Mouse (Mus musculus) CH12.LX (cell line): ENCODE measurements around the gene Tmco4. TPM values are rescaled to one million over a fixed set of nuclear protein-coding genes. Genes with fewer than 3 reads are reported as not detected.

Experiments
- DNase-seq: peaks from one replicate; pipeline ENCODE4 v3.0.0-alpha.2; 2013; ENCODE audit errors: extremely low read depth
- H3K27ac ChIP-seq: 2 replicates; pipeline ENCODE4 v1.5.1; 2012; ENCODE audit warnings: low read depth, mild to moderate bottlenecking, control low read depth, moderate library complexity; ENCODE audit not compliant: insufficient read depth
- H3K27me3 ChIP-seq: replicated peaks from 2 replicates; pipeline ENCODE3; 2012; ENCODE audit warnings: inconsistent platforms
- H3K36me3 ChIP-seq, 2 experiments: replicated peaks in 1 of 2; 2 replicates each; pipeline versions ENCODE3 to v1.6.1; 2012; ENCODE audit warnings: inconsistent platforms in 1 of 2, low read length in 1 of 2, mild to moderate bottlenecking in 1 of 2, mixed read lengths in 1 of 2, moderate library complexity in 1 of 2; ENCODE audit not compliant: control insufficient read depth in 1 of 2, insufficient read depth in 1 of 2
- H3K4me1 ChIP-seq, 2 experiments: 2 replicates each; pipeline ENCODE4 v1.6.1; 2012; ENCODE audit warnings: inconsistent platforms in 1 of 2, moderate library complexity in 1 of 2; ENCODE audit not compliant: insufficient read depth in 2 of 2, control insufficient read depth in 1 of 2
- H3K4me2 ChIP-seq: 2 replicates; pipeline ENCODE4 v1.6.1; 2012; ENCODE audit warnings: low read depth, mild to moderate bottlenecking, control low read depth; ENCODE audit not compliant: poor library complexity, insufficient read depth, severe bottlenecking
- H3K4me3 ChIP-seq, 3 experiments: fragments of 150-350 bp in 1 of 3; sonication (generic) in 1 of 3; replicated peaks in 1 of 3; 2 replicates each; pipeline versions ENCODE3 to v1.5.1; 2011 to 2012; ENCODE audit warnings: low read depth in 2 of 3, low read length in 2 of 3, mild to moderate bottlenecking in 2 of 3, moderate library complexity in 2 of 3, control low read depth in 1 of 3, improper control_type of control experiment in 1 of 3, inconsistent platforms in 1 of 3, mixed read lengths in 1 of 3; ENCODE audit not compliant: poor library complexity in 1 of 3
- H3K79me2 ChIP-seq: replicated peaks from 2 replicates; pipeline ENCODE4 v1.6.1; 2012; ENCODE audit warnings: mild to moderate bottlenecking, moderate library complexity; ENCODE audit not compliant: control insufficient read depth, poor library complexity, insufficient read depth, severe bottlenecking; ENCODE audit errors: extremely low read depth
- H3K9ac ChIP-seq: 2 replicates; pipeline ENCODE4 v1.6.1; 2012; ENCODE audit warnings: low read depth, mild to moderate bottlenecking, control low read depth, moderate library complexity; ENCODE audit not compliant: insufficient read depth
- H3K9me3 ChIP-seq: replicated peaks from 2 replicates; pipeline ENCODE3; 2012; ENCODE audit warnings: low read length, inconsistent platforms, mixed read lengths
- ELF1 ChIP-seq: IDR thresholded peaks from 2 replicates; pipeline ENCODE4 v1.6.1; 2014; ENCODE audit warnings: low read depth, mild to moderate bottlenecking, inconsistent platforms, low read length, improper control_type of control experiment
- ETS1 ChIP-seq: conservative IDR thresholded peaks from 2 replicates; pipeline ENCODE4 v1.6.1; 2012; ENCODE audit warnings: low read depth, mild to moderate bottlenecking, inconsistent platforms, low read length, improper control_type of control experiment, moderate library complexity
- IRF4 ChIP-seq: IDR thresholded peaks from 2 replicates; pipeline ENCODE4 v1.6.1; 2014; ENCODE audit warnings: low read depth, mild to moderate bottlenecking, inconsistent platforms, low read length, improper control_type of control experiment
- JUND ChIP-seq: conservative IDR thresholded peaks from 2 replicates; pipeline ENCODE4 v1.6.1; 2011; ENCODE audit warnings: low read depth, low read length, improper control_type of control experiment
- KAT2A ChIP-seq: IDR thresholded peaks from 2 replicates; pipeline ENCODE4 v1.6.1; 2012; ENCODE audit warnings: low read length, improper control_type of control experiment, inconsistent platforms; ENCODE audit not compliant: insufficient replicate concordance
- MAFK ChIP-seq: IDR thresholded peaks from 2 replicates; pipeline ENCODE4 v1.6.1; 2011; ENCODE audit warnings: low read length, improper control_type of control experiment; ENCODE audit not compliant: insufficient replicate concordance
- MAX ChIP-seq: IDR thresholded peaks from 2 replicates; pipeline ENCODE4 v1.6.1; 2011; ENCODE audit warnings: low read length, improper control_type of control experiment
- MAZ ChIP-seq: IDR thresholded peaks from 2 replicates; pipeline ENCODE4 v1.6.1; 2012; ENCODE audit warnings: low read depth, mild to moderate bottlenecking, inconsistent platforms, low read length, improper control_type of control experiment, moderate library complexity
- MEF2A ChIP-seq: IDR thresholded peaks from 2 replicates; pipeline ENCODE4 v1.6.1; 2014; ENCODE audit warnings: low read depth, mild to moderate bottlenecking, inconsistent platforms, low read length, improper control_type of control experiment, borderline replicate concordance
- NELFE ChIP-seq: IDR thresholded peaks from 2 replicates; pipeline ENCODE4 v1.6.1; 2011; ENCODE audit warnings: low read depth, low read length, improper control_type of control experiment
- PAX5 ChIP-seq: IDR thresholded peaks from 2 replicates; pipeline ENCODE4 v1.6.1; 2012; ENCODE audit warnings: low read length, inconsistent platforms, mixed read lengths
- POLR2A ChIP-seq: IDR thresholded peaks from 2 replicates; pipeline ENCODE4 v1.6.1; 2011; ENCODE audit warnings: low read depth, mild to moderate bottlenecking, improper control_type of control experiment, low read length
- SIN3A ChIP-seq: IDR thresholded peaks from 2 replicates; pipeline ENCODE4 v1.6.1; 2012; ENCODE audit warnings: low read length, improper control_type of control experiment, inconsistent platforms
- SMC3 ChIP-seq: IDR thresholded peaks from 2 replicates; pipeline ENCODE4 v1.6.1; 2011; ENCODE audit warnings: low read depth, low read length, improper control_type of control experiment
- TCF12 ChIP-seq: IDR thresholded peaks from 2 replicates; pipeline ENCODE4 v1.6.1; 2014; ENCODE audit warnings: low read depth, mild to moderate bottlenecking, inconsistent platforms, low read length, improper control_type of control experiment
- UBTF ChIP-seq: IDR thresholded peaks from 2 replicates; pipeline ENCODE4 v1.6.1; 2012; ENCODE audit warnings: low read depth, mild to moderate bottlenecking, inconsistent platforms, low read length, improper control_type of control experiment, moderate library complexity
- USF2 ChIP-seq: conservative IDR thresholded peaks from 2 replicates; pipeline ENCODE4 v1.6.1; 2011; ENCODE audit warnings: low read depth, low read length, improper control_type of control experiment
- ZMIZ1 ChIP-seq: IDR thresholded peaks from 2 replicates; pipeline ENCODE4 v1.6.1; 2012; ENCODE audit warnings: low read depth, mild to moderate bottlenecking, inconsistent platforms, low read length, improper control_type of control experiment
- ZNF384 ChIP-seq: IDR thresholded peaks from 2 replicates; pipeline ENCODE4 v1.6.1; 2012; ENCODE audit warnings: low read depth, low read length, improper control_type of control experiment, inconsistent platforms
- dilution Hi-C: fragments of 300-500 bp; cut with MboI; formaldehyde crosslinking; loops from 2 replicates; pipeline ENCODE4 v1.14.3; 2020; ENCODE audit warnings: low sequenced_read_pairs; ENCODE audit not compliant: extremely low pct_unique_long_range_greater_than_20kb, extremely low pct_ligation_motif_present
- in situ Hi-C: fragments of 300-500 bp; cut with MboI; formaldehyde crosslinking; loops from 3 replicates; pipeline ENCODE4 v1.14.3; 2019; ENCODE audit warnings: low sequenced_read_pairs, low pct_ligation_motif_present, low pct_unique_long_range_greater_than_20kb, mixed read lengths
- polyA plus RNA-seq: library from polyadenylated mRNA; unstranded; fragments of >175 nt; gene quantifications from 2 replicates; pipeline ENCODE4 v1.2.1, GENCODE M21; 2012; ENCODE audit warnings: low read depth; ENCODE audit not compliant: insufficient read length
- total RNA-seq, 2 experiments: library from RNA; depleted of rRNA; stranded (reverse); fragments of 300-350 nt in 1 of 2; fragments of >200 nt in 1 of 2; gene quantifications; 2 replicates each; pipeline ENCODE4 v1.2.3; 2012 to 2014

Gene Tmco4
- total and polyA plus RNA-seq, 3 experiments: 20.3 to 22.2 (median 21.7) TPM

GRCm38 (mm10) chr4:139052796-139053195 is 80.1 kb downstream of the Tmco4 start:
- Histone ChIP-seq H3K27me3 (no peaks in the 10 kb centered on the region), H3K9me3 (no peaks in the 10 kb centered on the region), H3K36me3 (peaks cover 3 to 67% of the 10 kb centered on the region in 2 experiments), H3K27ac (no peak overlapping the region), H3K4me2 (no peak overlapping the region), H3K4me3 (no peak overlapping the region), H3K79me2 (no peaks in the 10 kb centered on the region), H3K4me1 (no peaks in the 10 kb centered on the region), H3K9ac (no peak overlapping the region)
- dilution Hi-C loops (no loop called here), in situ Hi-C loops (no loop called here)
- no peak for DNase-seq
- TF ChIP-seq MAZ: no peak

GRCm38 (mm10) chr4:139053391-139053790 is 80.7 kb downstream of the Tmco4 start:
- in situ Hi-C loops: no loop called here
- peaks cover 8 to 68% of the 10 kb centered on the region in 2 experiments for H3K36me3 ChIP-seq
- H3K9ac ChIP-seq: no peak overlapping the region

GRCm38 (mm10) chr4:139054300-139054923 is 81.7 kb downstream of the Tmco4 start:
- H3K36me3 ChIP-seq: peaks cover 8 to 72% of the 10 kb centered on the region in 2 experiments
- no peak for TF ChIP-seq SIN3A
- TF ChIP-seq SMC3: no peak
- no peak for TF ChIP-seq POLR2A
- TF ChIP-seq KAT2A: no peak
- no peak for TF ChIP-seq USF2
- no peak for TF ChIP-seq NELFE
- TF ChIP-seq JUND: no peak
- TF ChIP-seq MAX: no peak
- TF ChIP-seq ZMIZ1: no peak
- no peak for TF ChIP-seq TCF12
- TF ChIP-seq ETS1: no peak
- TF ChIP-seq ZNF384: no peak
- TF ChIP-seq MAFK: no peak
- no peak for TF ChIP-seq ELF1
- no peak for TF ChIP-seq UBTF
- TF ChIP-seq MEF2A: no peak
- TF ChIP-seq IRF4: no peak
- TF ChIP-seq MAZ: no peak
- no peak for TF ChIP-seq PAX5

More at GRCm38 (mm10) chr4:139053391-139053790, 80.7 kb downstream of the Tmco4 start:
- no peak for DNase-seq
- Histone ChIP-seq H3K27ac (no peak overlapping the region), H3K27me3 (no peaks in the 10 kb centered on the region), H3K79me2 (no peaks in the 10 kb centered on the region), H3K4me1 (no peaks in the 10 kb centered on the region), H3K9me3 (no peaks in the 10 kb centered on the region), H3K4me2 (no peak overlapping the region), H3K4me3 (no peak overlapping the region)
- dilution Hi-C loops: no loop called here
- no peak for TF ChIP-seq USF2

More at GRCm38 (mm10) chr4:139054300-139054923, 81.7 kb downstream of the Tmco4 start:
- H3K4me1 ChIP-seq: no peaks in the 10 kb centered on the region
- H3K27me3 ChIP-seq: no peaks in the 10 kb centered on the region
- H3K79me2 ChIP-seq: no peaks in the 10 kb centered on the region
- H3K27ac ChIP-seq: no peak overlapping the region
- no peaks in the 10 kb centered on the region for H3K9me3 ChIP-seq
- dilution Hi-C loops: no loop called here
- H3K4me3 ChIP-seq: no peak overlapping the region
- in situ Hi-C loops: no loop called here
- H3K9ac ChIP-seq: no peak overlapping the region
- no peak overlapping the region for H3K4me2 ChIP-seq
- no peak for DNase-seq
